Mouse (Mus musculus) kidney, adult 11 months (tissue): ENCODE measurements at regions not wholly inside any gene's neighbourhood (a gene's known extent, or its start where the extent isn't known, plus 50 kb on each side); places are given as distances from the start of the nearest gene placed in this dataset.

Experiments
- DNase-seq: peaks from one replicate; pipeline ENCODE4 v3.0.0; 2022

DNA sequence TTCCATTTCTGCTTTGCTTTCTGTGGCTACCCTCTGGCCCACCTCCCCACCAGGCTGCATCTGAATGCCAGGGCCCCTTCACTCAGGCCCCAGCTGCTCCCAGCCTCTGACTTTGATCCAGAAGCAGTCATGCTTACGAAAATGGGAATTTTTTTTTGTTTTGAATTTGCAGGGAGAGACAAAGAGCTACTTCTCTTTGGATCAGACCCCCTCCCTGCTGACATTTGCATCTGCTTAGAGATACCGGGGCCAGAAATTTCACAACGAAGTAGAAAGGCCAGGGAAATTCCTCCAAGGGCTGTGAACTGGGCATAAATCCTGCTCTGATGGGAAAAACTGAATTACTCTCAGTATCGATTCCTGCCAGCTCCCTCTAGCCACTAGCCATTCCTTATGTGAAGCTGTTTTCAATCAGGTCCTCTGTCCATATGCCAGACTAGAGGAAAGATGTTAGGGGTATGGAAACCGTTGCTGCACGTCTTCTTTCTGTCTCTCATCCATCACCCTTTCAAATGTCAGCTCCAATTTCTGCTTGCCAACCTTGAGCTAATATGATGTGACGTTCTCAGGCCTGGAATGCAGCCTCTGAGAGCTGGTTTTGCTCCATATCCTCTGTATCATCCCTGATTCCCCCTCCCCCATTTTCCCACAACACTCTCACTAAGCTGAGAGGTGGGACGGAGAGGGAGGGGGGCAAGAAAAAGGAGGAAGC lies 62.4 kb upstream of the S1pr3 start:
- peak; percentile 3 for DNase-seq

DNA sequence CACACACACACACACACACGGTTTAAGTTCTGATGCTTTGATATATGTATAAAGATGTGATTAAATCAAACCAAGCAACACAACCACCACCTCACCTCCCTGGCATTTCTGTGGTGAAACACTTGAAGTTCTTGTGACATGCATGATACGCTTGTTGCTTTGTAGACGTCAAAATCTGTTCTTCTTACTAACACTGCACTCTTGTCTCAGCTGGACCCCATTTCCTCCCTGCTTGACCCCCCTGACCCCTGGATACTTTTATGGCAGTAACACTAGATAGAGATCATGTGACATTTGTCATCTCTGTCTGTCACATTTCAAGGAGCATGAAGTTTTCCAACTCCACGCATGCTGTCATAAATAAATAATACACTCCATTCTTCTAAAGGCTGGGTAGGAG lies 59.7 kb upstream of the S1pr3 start:
- DNase-seq = no peak

DNA sequence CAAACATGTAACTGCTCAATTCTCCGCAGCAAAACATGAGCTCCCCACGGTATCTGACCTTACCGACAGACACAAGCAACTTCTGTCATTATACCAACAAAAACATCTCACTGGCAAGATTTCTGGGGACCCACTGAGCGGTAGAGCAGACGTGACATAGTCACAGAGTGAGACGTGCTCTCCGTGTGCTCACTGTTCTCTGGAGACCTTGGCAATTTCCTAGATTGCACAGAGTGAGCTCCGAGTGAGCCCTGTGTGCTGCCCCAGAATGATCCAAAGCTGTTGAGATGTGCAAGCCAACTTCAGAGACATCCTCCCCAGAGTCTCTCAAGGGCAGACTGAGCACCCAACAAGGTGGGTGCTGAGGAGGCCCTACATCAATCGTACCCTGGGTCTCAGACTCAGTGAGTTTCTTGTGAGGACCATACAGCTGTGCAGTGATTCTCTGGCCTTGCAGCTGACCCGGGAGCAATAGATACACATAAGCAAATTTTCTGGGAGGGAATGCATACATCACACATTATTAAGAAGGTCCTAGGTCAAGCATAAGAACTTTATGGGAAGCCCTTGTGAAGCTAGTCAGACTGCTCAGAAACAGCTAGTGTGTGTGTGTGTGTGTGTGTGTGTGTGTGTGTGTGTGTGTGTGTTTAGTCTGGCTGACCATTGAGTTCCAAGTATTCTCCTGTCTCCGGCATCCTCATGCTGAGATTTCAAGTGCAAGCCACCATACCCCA lies 58.5 kb upstream of the S1pr3 start:
- DNase-seq = no peak

DNA sequence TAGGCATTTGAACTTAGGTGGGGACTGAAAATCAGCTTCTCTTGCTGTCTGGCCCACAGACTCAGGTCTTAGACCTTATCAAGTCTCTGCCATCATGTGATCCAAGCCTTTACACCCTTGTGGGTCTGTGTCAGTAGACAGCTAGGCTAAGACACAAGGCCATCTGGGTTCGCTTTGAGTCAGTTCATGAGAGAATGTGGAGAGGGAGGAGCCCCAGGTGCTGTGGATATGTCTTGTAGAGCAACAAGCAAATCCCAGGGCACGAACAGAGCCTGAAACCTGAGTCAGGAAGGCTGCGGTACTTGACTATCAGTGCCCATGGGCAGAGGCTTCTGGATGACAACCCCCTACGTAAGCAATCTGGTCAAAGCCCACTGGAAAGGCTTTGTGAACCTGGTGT lies 55.6 kb upstream of the S1pr3 start:
- no peak for DNase-seq

DNA sequence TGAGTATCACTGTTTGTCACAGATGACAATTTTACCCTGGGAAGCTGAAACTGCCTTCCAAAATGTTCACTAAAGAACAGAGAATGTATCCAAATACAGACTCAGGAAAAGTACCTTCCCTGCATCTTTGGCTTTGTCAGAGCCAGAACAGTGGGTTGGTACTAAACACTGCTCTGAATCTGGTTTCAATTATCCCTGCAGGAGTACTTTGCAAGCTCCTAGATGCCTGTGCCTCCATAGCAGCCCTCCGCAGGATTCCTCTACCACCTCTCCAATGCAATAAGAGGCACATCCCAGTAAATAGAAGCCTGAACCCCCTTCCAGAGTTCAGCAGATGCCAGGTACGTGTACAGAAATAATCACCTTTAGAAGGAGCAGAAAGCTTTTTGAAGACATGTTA lies 52.9 kb upstream of the S1pr3 start:
- no peak for DNase-seq
